Mouse (Mus musculus) G1E (cell line): ENCODE data around the gene Iqcf1.

Source experiments
- CTCF ChIP-seq: IDR thresholded peaks from 2 replicates; pipeline ENCODE4 v1.5.1; 2012; ENCODE audit warnings: low read depth, low read length, inconsistent platforms, mixed read lengths
- GATA2 ChIP-seq: IDR thresholded peaks from 2 replicates; pipeline ENCODE4 v1.6.1; 2012; ENCODE audit warnings: low read depth, low read length, inconsistent platforms, borderline replicate concordance
- POLR2AphosphoS5 ChIP-seq: IDR thresholded peaks from 2 replicates; pipeline ENCODE4 v1.6.1; 2012; ENCODE audit warnings: low read depth, low read length, inconsistent platforms; ENCODE audit not compliant: insufficient replicate concordance

DNA sequence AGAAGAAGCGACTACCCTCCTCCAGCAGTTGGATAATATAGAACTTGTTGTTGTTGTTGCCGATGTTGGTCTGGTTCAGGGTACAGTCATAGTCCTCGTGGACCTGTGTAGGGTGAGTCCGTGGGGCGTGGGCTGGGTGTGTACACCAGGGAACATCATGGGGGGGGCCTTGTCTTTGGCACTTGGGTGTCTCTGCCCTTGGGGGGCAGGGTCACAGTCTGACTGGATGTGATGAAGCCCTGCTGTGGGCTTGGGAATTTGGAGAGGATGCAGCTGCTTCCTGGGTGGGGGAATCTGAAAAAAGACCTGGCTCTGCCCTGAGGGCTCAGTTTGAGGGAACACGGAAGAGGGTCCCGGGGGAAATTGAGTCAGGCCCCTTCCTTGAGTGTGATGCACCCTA lies 24.7 kb upstream of the Iqcf1 start:
- TF ChIP-seq CTCF: no peak
- no peak for TF ChIP-seq POLR2AphosphoS5
- TF ChIP-seq GATA2: no peak
